ENCODE assay signal across 22 mouse cellular contexts in genomic region chr3:132776686-132777085, GRCm38 (mm10).
DNase-seq lines count a peak whose midpoint lies in the region; ATAC-seq and TF ChIP-seq lines count a peak whose summit lies in the region.
"Had no signal": no experiment of that assay in that cellular context is flagged by ENCODE, and none has a peak within 500 bp of the region (broad histone marks: within the 10 kb centered on the region; RNA-seq: fewer than 3 reads in every experiment).

No protein-coding gene starts in this region.

- no peak for TF ChIP-seq EP300 in lung, postnatal 0 days (IDR thresholded peaks at IDR 0.05)

- H3K36me3 ChIP-seq in lung, embryonic 14.5 days (ENCODE audit: insufficient read depth), result 0 out of 2 replicates have a peak, but pooled peaks cover 5% of the 10 kb centered on the region
- H3K36me3 ChIP-seq in lung, postnatal 0 days (ENCODE audit: insufficient read depth, low read length), result no peaks in the 10 kb centered on the region

- ATAC-seq in lung, embryonic 14.5 days (ENCODE audit: insufficient read depth), result no peak
- ATAC-seq in lung, postnatal 0 days, result no peak
- ATAC-seq: activated CD4-positive, CD25-positive, alpha-beta regulatory T cell, adult 4 months; CD4-positive, CD25-positive, alpha-beta regulatory T cell, adult 4 months; forebrain, embryonic 13.5 days; forebrain, embryonic 15.5 days; forebrain, postnatal 0 days; Patski had no signal

- H3K9ac ChIP-seq in lung, embryonic 14.5 days, result no peak overlapping the region
- no peak overlapping the region for H3K9ac ChIP-seq in lung, postnatal 0 days (replicated peaks; ENCODE audit: low read depth)
- H3K9ac ChIP-seq: embryonic facial prominence, embryonic 13.5 days; forebrain, embryonic 13.5 days; forebrain, embryonic 15.5 days; forebrain, postnatal 0 days had no signal

- no peaks in the 10 kb centered on the region for H3K4me1 ChIP-seq in lung, embryonic 14.5 days (ENCODE audit: insufficient read depth)
- H3K4me1 ChIP-seq in lung, postnatal 0 days (ENCODE audit: insufficient read depth, low read depth, low read length), result no peaks in the 10 kb centered on the region
- H3K4me1 ChIP-seq: forebrain, embryonic 15.5 days had no signal

- H3K9me3 ChIP-seq in lung, embryonic 14.5 days (ENCODE audit: low read depth, low read length), result no peaks in the 10 kb centered on the region
- no peaks in the 10 kb centered on the region for H3K9me3 ChIP-seq in lung, postnatal 0 days (ENCODE audit: low read length)
- H3K9me3 ChIP-seq: embryonic facial prominence, embryonic 13.5 days; forebrain, embryonic 13.5 days; forebrain, embryonic 15.5 days; G1E had no signal

- H3K27me3 ChIP-seq in lung, embryonic 14.5 days (ENCODE audit: insufficient read depth, low read length), result no peaks in the 10 kb centered on the region
- no peaks in the 10 kb centered on the region for H3K27me3 ChIP-seq in lung, postnatal 0 days (replicated peaks; ENCODE audit: insufficient read depth, low read length)
- H3K27me3 ChIP-seq: CH12.LX; embryonic facial prominence, embryonic 13.5 days; forebrain, embryonic 13.5 days; forebrain, embryonic 15.5 days; Patski had no signal

- H3K4me3 ChIP-seq in lung, embryonic 14.5 days (ENCODE audit: low read depth, low read length), result no peak overlapping the region
- H3K4me3 ChIP-seq in lung, postnatal 0 days (ENCODE audit: low read depth, low read length), result no peak overlapping the region
- H3K4me3 ChIP-seq: embryonic facial prominence, embryonic 13.5 days; forebrain, embryonic 13.5 days; forebrain, embryonic 15.5 days had no signal

- H3K4me2 ChIP-seq in lung, embryonic 14.5 days, result no peak overlapping the region
- H3K4me2 ChIP-seq in lung, postnatal 0 days (replicated peaks; ENCODE audit: low read depth, low read length), result no peak overlapping the region
- H3K4me2 ChIP-seq: embryonic facial prominence, embryonic 13.5 days; forebrain, embryonic 13.5 days; forebrain, embryonic 15.5 days had no signal

- H3K27ac ChIP-seq in lung, embryonic 14.5 days (ENCODE audit: low read depth), result no peak overlapping the region
- H3K27ac ChIP-seq in lung, postnatal 0 days (ENCODE audit: low read length), result peak overlapping the region; percentile 20; the same call in 1 of the 2 replicates
- H3K27ac ChIP-seq: embryonic facial prominence, embryonic 13.5 days; forebrain, embryonic 13.5 days; forebrain, embryonic 15.5 days had no signal

- peak; percentile 10 for DNase-seq in adrenal gland, adult 2 months
- no peak for DNase-seq in adrenal gland, adult 8-10 months
- peak; percentile 20 for DNase-seq in lung, embryonic 14.5 days
- DNase-seq in lung, postnatal 4 days, result no peak
- peak; percentile 23 for DNase-seq in lung, postnatal 0 days (ENCODE audit: low spot score)
- no peak for DNase-seq in lung, postnatal 14 days
- DNase-seq: adrenal gland, postnatal 14 days; B cell, adult 2 months; cerebellum, adult 11-12 months; cerebellum, adult 2 months; cerebellum, adult 9-10 months; cerebellum, postnatal 10 days; cerebellum, postnatal 25 days; forebrain, postnatal 0 days had no signal

- no peak for TF ChIP-seq CTCF in lung, embryonic 14.5 days (IDR thresholded peaks at IDR 0.05; ENCODE audit: low read depth)
- no peak for TF ChIP-seq CTCF in lung, postnatal 0 days (IDR thresholded peaks at IDR 0.05)

- 81% methylated on average over 7 of the region's 7 CpGs for WGBS in lung, embryonic 14.5 days
- WGBS in lung, postnatal 0 days, result 70% methylated on average over 7 of the region's 7 CpGs

Comparison
In these comparisons a context has a peak if more than half of its experiments do, and no peak if none do; other contexts are left out.
1. DNase-seq: peak in adrenal gland, adult 2 months (single experiment), lung, embryonic 14.5 days (single experiment) and lung, postnatal 0 days (single experiment); none in adrenal gland, adult 8-10 months (single experiment), lung, postnatal 4 days (0 of 2) and lung, postnatal 14 days (single experiment).